Mouse (Mus musculus) MEL (cell line): Measurements from ENCODE around the gene Maip1. TPM values are rescaled to one million over a fixed set of nuclear protein-coding genes. Genes with fewer than 3 reads are reported as not detected.

Experiments used
- DNase-seq: peaks from one replicate; pipeline ENCODE4 v3.0.0; 2011; ENCODE audit warnings: low read depth, low spot score
- H3K27ac ChIP-seq: 2 replicates; pipeline ENCODE4 v1.5.1; 2012; ENCODE audit warnings: low read depth, mild to moderate bottlenecking, control low read depth, low read length, moderate library complexity; ENCODE audit not compliant: control insufficient read depth
- H3K27me3 ChIP-seq, 2 experiments: fragments of 150-350 bp in 1 of 2; sonication (generic) in 1 of 2; 2 replicates each; pipeline ENCODE4 v1.6.1; 2012; ENCODE audit warnings: low read length in 2 of 2, mild to moderate bottlenecking in 2 of 2, improper control_type of control experiment in 1 of 2, moderate library complexity in 1 of 2; ENCODE audit not compliant: insufficient read depth in 2 of 2, control insufficient read depth in 1 of 2
- H3K36me3 ChIP-seq, 2 experiments: 2 replicates each; pipeline ENCODE4 v1.6.1; 2012 to 2014; ENCODE audit warnings: low read length in 2 of 2, improper control_type of control experiment in 1 of 2, inconsistent platforms in 1 of 2, mild to moderate bottlenecking in 1 of 2; ENCODE audit not compliant: insufficient read depth in 2 of 2, control insufficient read depth in 1 of 2
- H3K4me1 ChIP-seq, 2 experiments: fragments of 150-350 bp in 1 of 2; sonication (generic) in 1 of 2; 2 replicates each; pipeline ENCODE4 v1.6.1; 2012; ENCODE audit warnings: low read length in 2 of 2, improper control_type of control experiment in 1 of 2, mild to moderate bottlenecking in 1 of 2; ENCODE audit not compliant: insufficient read depth in 2 of 2, control insufficient read depth in 1 of 2
- H3K4me3 ChIP-seq, 2 experiments: fragments of 150-350 bp in 1 of 2; sonication (generic) in 1 of 2; 2 replicates each; pipeline ENCODE4 v1.5.1; 2012; ENCODE audit warnings: low read depth in 2 of 2, low read length in 2 of 2, mild to moderate bottlenecking in 2 of 2, moderate library complexity in 2 of 2, control low read depth in 1 of 2, improper control_type of control experiment in 1 of 2; ENCODE audit not compliant: control insufficient read depth in 1 of 2, insufficient read depth in 1 of 2
- H3K79me2 ChIP-seq: 2 replicates; pipeline ENCODE4 v1.6.1; 2012; ENCODE audit warnings: mild to moderate bottlenecking, low read length, moderate library complexity; ENCODE audit not compliant: control insufficient read depth, poor library complexity, insufficient read depth
- H3K9ac ChIP-seq: 2 replicates; pipeline ENCODE4 v1.6.1; 2012; ENCODE audit warnings: low read depth, mild to moderate bottlenecking, control low read depth, low read length, moderate library complexity; ENCODE audit not compliant: control insufficient read depth, poor library complexity, severe bottlenecking
- H3K9me3 ChIP-seq: fragments of 150-350 bp; sonication (generic); replicated peaks from 2 replicates; pipeline ENCODE4 v1.6.1; 2012; ENCODE audit warnings: mild to moderate bottlenecking, low read length, improper control_type of control experiment, moderate library complexity; ENCODE audit not compliant: insufficient read depth
- BHLHE40 ChIP-seq: IDR thresholded peaks from 2 replicates; pipeline ENCODE4 v1.6.1; 2012; ENCODE audit warnings: low read depth, mild to moderate bottlenecking, inconsistent platforms, low read length, improper control_type of control experiment, borderline replicate concordance
- CHD1 ChIP-seq: IDR thresholded peaks from 2 replicates; pipeline ENCODE4 v1.6.1; 2012; ENCODE audit warnings: low read depth, mild to moderate bottlenecking, inconsistent platforms, low read length, improper control_type of control experiment
- CHD2 ChIP-seq: IDR thresholded peaks from 2 replicates; pipeline ENCODE4 v1.6.1; 2011; ENCODE audit warnings: low read length, improper control_type of control experiment
- ETS1 ChIP-seq: IDR thresholded peaks from 2 replicates; pipeline ENCODE4 v1.6.1; 2012; ENCODE audit warnings: low read depth, mild to moderate bottlenecking, inconsistent platforms, low read length, improper control_type of control experiment, moderate library complexity
- GABPA ChIP-seq: IDR thresholded peaks from 2 replicates; pipeline ENCODE4 v1.6.1; 2012; ENCODE audit warnings: low read depth, mild to moderate bottlenecking, inconsistent platforms, low read length, improper control_type of control experiment, moderate library complexity
- HCFC1 ChIP-seq: IDR thresholded peaks from 2 replicates; pipeline ENCODE4 v1.6.1; 2012; ENCODE audit warnings: low read depth, mild to moderate bottlenecking, inconsistent platforms, low read length, improper control_type of control experiment, moderate library complexity
- JUND ChIP-seq: IDR thresholded peaks from 2 replicates; pipeline ENCODE4 v1.6.1; 2011; ENCODE audit warnings: low read depth, mild to moderate bottlenecking, improper control_type of control experiment, low read length
- KAT2A ChIP-seq: conservative IDR thresholded peaks from 2 replicates; pipeline ENCODE4 v1.6.1; 2012; ENCODE audit warnings: low read depth, low read length, improper control_type of control experiment, inconsistent platforms
- MAFK ChIP-seq: IDR thresholded peaks from 2 replicates; pipeline ENCODE4 v1.6.1; 2011; ENCODE audit warnings: low read depth, mild to moderate bottlenecking, low read length, improper control_type of control experiment, borderline replicate concordance
- MAX ChIP-seq: IDR thresholded peaks from 2 replicates; pipeline ENCODE4 v1.6.1; 2011; ENCODE audit warnings: low read length, improper control_type of control experiment
- MAZ ChIP-seq: IDR thresholded peaks from 2 replicates; pipeline ENCODE4 v1.6.1; 2012; ENCODE audit warnings: low read depth, mild to moderate bottlenecking, inconsistent platforms, low read length, improper control_type of control experiment
- MXI1 ChIP-seq: IDR thresholded peaks from 2 replicates; pipeline ENCODE4 v1.6.1; 2011; ENCODE audit warnings: mild to moderate bottlenecking, low read depth, low read length, improper control_type of control experiment
- NELFE ChIP-seq: IDR thresholded peaks from 2 replicates; pipeline ENCODE4 v1.6.1; 2011; ENCODE audit warnings: low read depth, low read length, improper control_type of control experiment
- POLR2A ChIP-seq, 2 experiments: IDR thresholded peaks; 2 replicates each; pipeline ENCODE4 v1.6.1; 2011 to 2012; ENCODE audit warnings: low read length in 2 of 2, mild to moderate bottlenecking in 2 of 2, control low read depth in 1 of 2, improper control_type of control experiment in 1 of 2, low read depth in 1 of 2, moderate library complexity in 1 of 2; ENCODE audit not compliant: control insufficient read depth in 1 of 2, insufficient read depth in 1 of 2, poor library complexity in 1 of 2
- SIN3A ChIP-seq: IDR thresholded peaks from 2 replicates; pipeline ENCODE4 v1.6.1; 2012; ENCODE audit warnings: low read length, improper control_type of control experiment, inconsistent platforms
- TAL1 ChIP-seq: IDR thresholded peaks from 2 replicates; pipeline ENCODE4 v1.6.1; 2012; ENCODE audit warnings: mild to moderate bottlenecking, inconsistent platforms, low read length, moderate library complexity, mixed read lengths
- TBP ChIP-seq: IDR thresholded peaks from 2 replicates; pipeline ENCODE4 v1.8.0; 2011; ENCODE audit warnings: low read depth, low read length, improper control_type of control experiment
- TCF12 ChIP-seq: IDR thresholded peaks from 2 replicates; pipeline ENCODE4 v1.6.1; 2014; ENCODE audit warnings: low read depth, mild to moderate bottlenecking, inconsistent platforms, low read length, improper control_type of control experiment, moderate library complexity
- UBTF ChIP-seq: IDR thresholded peaks from 2 replicates; pipeline ENCODE4 v1.6.1; 2012; ENCODE audit warnings: low read depth, mild to moderate bottlenecking, inconsistent platforms, low read length, improper control_type of control experiment, moderate library complexity, borderline replicate concordance; ENCODE audit not compliant: insufficient read depth
- ZKSCAN1 ChIP-seq: IDR thresholded peaks from 2 replicates; pipeline ENCODE4 v1.6.1; 2012; ENCODE audit warnings: low read depth, mild to moderate bottlenecking, inconsistent platforms, low read length, improper control_type of control experiment, moderate library complexity
- ZMIZ1 ChIP-seq: IDR thresholded peaks from 2 replicates; pipeline ENCODE4 v1.6.1; 2012; ENCODE audit warnings: low read depth, mild to moderate bottlenecking, inconsistent platforms, low read length, improper control_type of control experiment, moderate library complexity
- polyA plus RNA-seq, 2 experiments: library from polyadenylated mRNA; stranded (reverse) in 1 of 2; unstranded in 1 of 2; fragments of >175 nt in 1 of 2; fragments of >200 nt in 1 of 2; gene quantifications; 2 replicates each; pipeline versions ENCODE4 v1.2.1 to v1.2.4; 2012; ENCODE audit warnings: low replicate concordance in 2 of 2, low read depth in 1 of 2; ENCODE audit not compliant: insufficient read length in 2 of 2, insufficient read depth in 1 of 2, missing spikeins in 1 of 2
- total RNA-seq: library from RNA; depleted of rRNA; stranded (reverse); fragments of 300-350 nt; gene quantifications from 2 replicates; pipeline ENCODE4 v1.2.3, GENCODE M21; 2012; rRNA removed

Maip1 gene
- total RNA-seq, result 8.1 and 10.2 TPM in 2 replicates
- 1 to 10 TPM in 1 of 2 experiments, not detected in 1; 8.8 TPM for polyA plus RNA-seq

DNA sequence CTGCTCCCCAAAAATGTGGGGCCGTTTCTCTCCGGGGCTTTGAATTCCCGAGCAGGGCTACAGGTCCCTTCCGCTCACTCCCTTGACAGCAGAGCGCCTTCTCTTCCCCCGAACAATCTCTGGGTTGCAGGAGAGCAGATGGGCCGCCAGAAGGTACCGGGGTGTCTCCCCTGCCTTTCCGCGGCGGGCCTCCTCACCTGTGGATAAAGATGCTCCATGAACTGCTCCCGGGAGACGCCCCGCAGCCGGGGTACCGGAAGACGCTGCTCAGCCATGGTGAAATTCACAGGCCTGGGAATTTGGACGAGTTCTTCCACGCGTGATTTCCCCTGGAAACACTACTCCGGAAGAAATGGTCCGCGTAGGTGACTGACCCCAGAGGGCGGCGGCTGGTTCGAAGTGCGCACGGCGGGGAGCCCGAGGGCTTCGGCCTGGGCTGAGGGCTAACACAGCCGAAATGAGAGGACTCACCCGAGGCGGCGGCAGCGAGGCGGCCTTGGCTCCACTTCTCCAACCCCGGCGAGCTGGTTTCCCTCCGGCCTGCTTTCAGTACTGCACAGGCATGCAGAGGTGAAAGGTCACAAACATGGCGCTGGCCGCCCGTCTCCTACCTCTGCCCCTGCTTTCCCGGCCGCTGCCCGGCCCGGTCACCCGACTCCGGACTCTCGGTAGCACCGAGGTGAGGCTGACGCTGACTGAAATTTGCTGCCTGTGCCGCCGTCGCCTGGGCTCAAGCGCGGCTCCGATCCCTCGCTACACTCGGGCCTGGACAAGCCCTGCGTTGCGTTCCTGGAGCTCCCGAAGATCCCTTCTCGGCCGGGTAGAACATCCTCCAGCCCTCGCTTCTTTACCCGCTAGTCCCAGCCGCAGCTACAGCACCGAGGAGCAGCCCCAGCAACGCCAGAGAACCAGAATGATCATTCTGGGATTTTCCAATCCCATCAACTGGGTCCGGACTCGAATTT is at the start of gene Maip1, which contains the start of gene Tyw5:
Maip1 (plus strand) TSS at position 142 of the 965 bp plus-strand sequence.
Tyw5 (minus strand) TSS at position 915 of the 965 bp plus-strand sequence.
- peaks cover 6 to 7% of the 10 kb centered on the region in 2 experiments for H3K4me1 ChIP-seq

DNA sequence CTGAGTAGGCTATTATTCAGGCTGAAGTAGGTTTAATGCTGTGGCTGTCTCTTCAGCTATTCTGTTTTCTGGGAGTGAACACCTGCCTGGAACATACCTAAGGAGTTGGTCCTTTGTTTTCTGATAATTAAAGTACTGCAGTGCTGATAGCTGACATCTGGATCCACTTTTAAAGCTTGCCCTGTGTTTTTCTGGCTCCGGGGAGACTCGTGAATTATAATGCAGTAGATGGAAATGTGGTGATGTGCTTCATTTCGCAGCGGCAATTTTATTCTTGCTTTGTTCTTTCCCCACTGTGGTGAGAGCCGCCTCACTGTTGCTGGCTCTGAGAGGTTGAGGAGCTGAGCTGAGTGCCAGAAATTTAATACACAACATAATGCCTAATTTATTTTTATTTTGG is 47.6 kb upstream of the Maip1 start:
- no peaks in the 10 kb centered on the region for H3K9me3 ChIP-seq
- no peak for TF ChIP-seq SIN3A
- no peak for TF ChIP-seq MAFK
- TF ChIP-seq ZKSCAN1, result no peak
- no peak for TF ChIP-seq MAX
- TF ChIP-seq BHLHE40, result no peak
- H3K27ac ChIP-seq, result no peak overlapping the region
- H3K36me3 ChIP-seq, result no peaks in the 10 kb centered on the region
- H3K4me1 ChIP-seq, result no peaks in the 10 kb centered on the region
- H3K27me3 ChIP-seq, result no peaks in the 10 kb centered on the region
- no peak overlapping the region for H3K4me3 ChIP-seq
- no peak overlapping the region for H3K9ac ChIP-seq
- H3K79me2 ChIP-seq, result no peaks in the 10 kb centered on the region
- DNase-seq, result no peak

More for the DNA sequence above, at the start of gene Maip1, which contains the start of gene Tyw5:
- H3K9ac ChIP-seq, result peak within 1 kb of the TSS; percentile 95
- peak; percentile 19; the same call in 1 of the 2 replicates for TF ChIP-seq MAX
- no peak for TF ChIP-seq TAL1
- 0 out of 2 replicates have a peak, but pooled peaks have one; percentile 20 for TF ChIP-seq ZMIZ1
- TF ChIP-seq JUND, result no peak
- no peak for TF ChIP-seq GABPA
- TF ChIP-seq TBP, result peak; percentile 71; the same call in 1 of the 2 replicates
- TF ChIP-seq MXI1, result peak; percentile 69; the same call in 1 of the 2 replicates
- peak; percentile 62 for TF ChIP-seq SIN3A
- no peak for TF ChIP-seq BHLHE40
- 0 out of 2 replicates have a peak, but pooled peaks have one; percentile 20 for TF ChIP-seq MAZ
- peak; percentile 9; the same call in 1 of the 2 replicates for TF ChIP-seq CHD2
- 0 out of 2 replicates have a peak, but pooled peaks have one; percentile 38 for TF ChIP-seq UBTF
- TF ChIP-seq POLR2A (IDR thresholded peaks at IDR 0.05; ENCODE audit: control insufficient read depth in 1 of 2, insufficient read depth in 1 of 2, low read depth in 1 of 2, low read length in 2 of 2, poor library complexity in 1 of 2), result peak in 1 of 2 experiments; percentile 72; a peak in 3 of 4 replicates
- TF ChIP-seq NELFE, result peak; percentile 65
- 0 out of 2 replicates have a peak, but pooled peaks have one; percentile 14 for TF ChIP-seq ETS1
- TF ChIP-seq TCF12, result peak; percentile 38; the same call in 1 of the 2 replicates
- TF ChIP-seq MAFK, result no peak
- TF ChIP-seq KAT2A, result peak; percentile 63
- TF ChIP-seq HCFC1, result peak; percentile 86
- no peak for TF ChIP-seq CHD1
- peaks cover 31% of the 10 kb centered on the region for H3K79me2 ChIP-seq
- DNase-seq, result peak; percentile 90
- H3K27ac ChIP-seq, result peak within 1 kb of the TSS; percentile 68
- H3K9me3 ChIP-seq, result no peaks in the 10 kb centered on the region
- H3K4me3 ChIP-seq, result peak within 1 kb of the TSS; percentile 98 to 99
- H3K36me3 ChIP-seq, result peaks cover 0 to 22% of the 10 kb centered on the region in 2 experiments; a peak in 2 of 4 replicates
- no peaks in the 10 kb centered on the region for H3K27me3 ChIP-seq
